Mouse (Mus musculus) bone marrow, adult 2 months (tissue): ENCODE results near the gene Fgfr2.

Source experiments
- CTCF ChIP-seq: fragments of 200-500 bp; IDR thresholded peaks from 2 replicates; pipeline ENCODE4 v1.5.1; 2011; ENCODE audit warnings: low read length, control low read depth; ENCODE audit not compliant: control insufficient read depth, insufficient read depth
- POLR2A ChIP-seq: fragments of 200-500 bp; IDR thresholded peaks from 2 replicates; pipeline ENCODE4 v1.6.1; 2011; ENCODE audit warnings: low read depth, mild to moderate bottlenecking, control low read depth, low read length, borderline replicate concordance; ENCODE audit not compliant: control insufficient read depth

GRCm38 (mm10) chr7:131917384-131917783, 1205.8 kb downstream of the Fgfr2 start:
- TF ChIP-seq CTCF (no peak), POLR2A (no peak)
